Mouse (Mus musculus) forebrain, embryonic 11.5 days (tissue): ENCODE data around the gene Htr6. TPM values are rescaled to one million over a fixed set of nuclear protein-coding genes. Genes with fewer than 3 reads are reported as not detected.

Source experiments
- ATAC-seq: fragments of 200-750 bp; cut with Nextera tagmentation; replicated peaks from 2 replicates; pipeline ENCODE4 v1.8.0; 2017; ENCODE audit warnings: moderate TSS enrichment; ENCODE audit not compliant: low FRiP score
- DNase-seq: peaks from one replicate; pipeline ENCODE4 v3.0.0-alpha.2; 2017; ENCODE audit warnings: low spot score
- H3K27ac ChIP-seq: fragments of 300-500 bp; sonication (generic); 2 replicates; pipeline ENCODE4 v1.5.1; 2014; ENCODE audit warnings: low read depth, low read length
- H3K27me3 ChIP-seq: fragments of 300-500 bp; sonication (generic); 2 replicates; pipeline ENCODE4 v1.6.1; 2014; ENCODE audit warnings: mild to moderate bottlenecking, low read length, mixed read lengths; ENCODE audit not compliant: control insufficient read depth, insufficient read depth
- H3K36me3 ChIP-seq: fragments of 300-500 bp; sonication (generic); 2 replicates; pipeline ENCODE4 v1.6.1; 2014; ENCODE audit warnings: mild to moderate bottlenecking, low read length, moderate library complexity, mixed read lengths; ENCODE audit not compliant: control insufficient read depth, insufficient read depth
- H3K4me1 ChIP-seq: fragments of 300-500 bp; sonication (generic); replicated peaks from 2 replicates; pipeline ENCODE4 v1.6.1; 2014; ENCODE audit warnings: low read length, mixed read lengths; ENCODE audit not compliant: control insufficient read depth, insufficient read depth
- H3K4me2 ChIP-seq: fragments of 300-500 bp; sonication (generic); 2 replicates; pipeline ENCODE4 v1.6.1; 2014; ENCODE audit warnings: low read depth, mild to moderate bottlenecking, low read length, moderate library complexity, mixed read lengths; ENCODE audit not compliant: severe bottlenecking
- H3K4me3 ChIP-seq: fragments of 300-500 bp; sonication (generic); 2 replicates; pipeline ENCODE4 v1.5.1; 2014; ENCODE audit warnings: low read depth, low read length
- H3K9ac ChIP-seq: fragments of 300-500 bp; sonication (generic); 2 replicates; pipeline ENCODE4 v1.6.1; 2014; ENCODE audit warnings: low read length
- H3K9me3 ChIP-seq: fragments of 300-500 bp; sonication (generic); 2 replicates; pipeline ENCODE4 v1.6.1; 2016; ENCODE audit warnings: low read length, mixed read lengths; ENCODE audit not compliant: control insufficient read depth
- WGBS: fragments of 180-500 bp; shearing (Covaris S2); extraction: QIAGEN DNeasy Blood & Tissue Kit; methylation state at CpG from one replicate; pipeline ENCODE4 v1.1.7; 2014; 5-methylcytosine and 5-hydroxymethylcytosine counted together
- polyA plus RNA-seq: library from polyadenylated mRNA; unstranded; fragments of >200 nt; fragmentation: Nextera tagmentation; extraction: Ambion mirVana; gene quantifications from 2 replicates; pipeline ENCODE4 v1.2.1, GENCODE M21; 2014

Htr6 gene
- polyA plus RNA-seq, 1 experiment from 2014 or later = 0.27 TPM

DNA sequence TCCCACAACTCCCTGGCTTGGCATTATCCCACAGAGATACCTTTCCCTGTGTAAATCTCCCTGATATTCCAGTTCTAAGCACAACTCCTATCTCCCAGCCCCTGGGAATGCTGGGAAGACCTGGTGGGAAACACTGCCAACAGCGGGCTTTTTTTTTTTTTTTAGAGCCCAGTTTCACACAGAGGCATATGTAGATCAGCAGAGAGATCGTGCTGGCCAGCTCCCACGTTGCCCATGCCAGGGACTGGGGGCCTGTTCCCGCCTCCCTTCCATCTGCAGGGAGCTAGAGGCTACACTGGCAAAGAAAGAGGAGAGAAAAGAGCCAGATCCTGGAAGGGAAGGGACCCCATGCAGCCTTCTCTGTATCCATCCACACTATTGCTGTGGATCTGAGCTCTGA is 7.1 kb downstream of the Htr6 start:
- ATAC-seq = no peak
- 47% methylated on average over 4 of the region's 4 CpGs for WGBS
- Histone ChIP-seq H3K9ac (no peak overlapping the region), H3K4me1 (no peaks in the 10 kb centered on the region), H3K4me3 (no peak overlapping the region), H3K27ac (no peak overlapping the region), H3K9me3 (no peaks in the 10 kb centered on the region), H3K27me3 (peaks cover 10% of the 10 kb centered on the region), H3K36me3 (no peaks in the 10 kb centered on the region), H3K4me2 (no peak overlapping the region)
- no peak for DNase-seq

- Histone ChIP-seq H3K9me3 (no peaks in the 10 kb centered on the region), H3K4me1 (no peaks in the 10 kb centered on the region), H3K36me3 (no peaks in the 10 kb centered on the region), H3K4me3 (no peak overlapping the region), H3K9ac (no peak overlapping the region), H3K4me2 (no peak overlapping the region), H3K27me3 (0 out of 2 replicates have a peak, but pooled peaks cover 3% of the 10 kb centered on the region), H3K27ac (no peak overlapping the region)
- ATAC-seq = no peak
- DNase-seq = no peak
- 90% methylated on average over 5 of the region's 5 CpGs for WGBS
Measured at GRCm38 (mm10) chr4:139064831-139065230, 10.5 kb downstream of the Htr6 start.

DNA sequence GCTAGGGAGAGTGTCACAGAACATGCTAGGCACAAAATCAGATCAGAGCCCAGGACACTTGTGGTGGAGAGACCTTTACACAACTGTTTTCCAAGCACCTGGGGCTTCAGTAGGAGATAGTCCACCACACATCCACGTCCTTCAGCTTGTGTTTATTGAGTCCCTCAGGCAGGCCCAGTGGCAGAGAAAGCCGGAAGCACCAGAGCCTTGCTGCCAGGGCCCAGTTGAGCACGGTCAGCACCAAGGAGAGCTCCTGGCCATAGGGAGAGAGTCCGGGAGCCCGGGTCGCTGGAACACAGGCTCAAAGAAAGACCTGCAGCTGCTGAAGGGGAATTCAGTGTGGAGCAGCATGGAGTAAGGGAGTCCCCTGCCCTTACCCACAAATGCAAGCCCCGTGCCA is 15.8 kb downstream of the Htr6 start:
- Histone ChIP-seq H3K4me3 (no peak overlapping the region), H3K4me2 (no peak overlapping the region), H3K9ac (no peak overlapping the region), H3K36me3 (no peaks in the 10 kb centered on the region), H3K27ac (no peak overlapping the region), H3K4me1 (no peaks in the 10 kb centered on the region), H3K27me3 (no peaks in the 10 kb centered on the region), H3K9me3 (no peaks in the 10 kb centered on the region)
- ATAC-seq = no peak
- peak; percentile 78 for DNase-seq
- WGBS = 9% methylated on average over 7 of the region's 7 CpGs

DNA sequence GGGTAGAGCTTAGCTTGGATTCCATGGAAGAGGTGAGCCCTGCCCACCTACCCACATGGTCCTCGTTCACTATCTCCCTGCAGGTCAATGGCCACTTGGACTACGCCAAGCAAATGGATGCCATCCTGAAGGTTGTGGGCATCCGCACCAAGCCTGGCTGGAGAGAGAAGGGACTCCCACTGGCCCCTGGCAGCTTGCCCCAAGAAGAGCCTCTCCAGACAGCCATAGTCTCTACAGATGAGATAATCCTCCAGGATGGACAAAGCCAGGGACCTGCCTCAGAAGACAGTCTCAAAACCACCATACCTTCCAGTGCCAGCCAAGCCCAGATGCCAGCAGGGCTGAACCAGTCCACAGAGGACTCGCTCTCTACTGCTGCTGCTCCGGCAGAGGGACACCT is 17.3 kb downstream of the Htr6 start:
- H3K9me3 ChIP-seq = no peaks in the 10 kb centered on the region
- H3K9ac ChIP-seq = no peak overlapping the region
- no peaks in the 10 kb centered on the region for H3K27me3 ChIP-seq
- no peak for DNase-seq
- H3K4me1 ChIP-seq = no peaks in the 10 kb centered on the region
- H3K36me3 ChIP-seq = no peaks in the 10 kb centered on the region
- H3K4me3 ChIP-seq = no peak overlapping the region
- no peak overlapping the region for H3K4me2 ChIP-seq
- ATAC-seq = no peak
- WGBS = 89% methylated on average over 5 of the region's 5 CpGs
- H3K27ac ChIP-seq = no peak overlapping the region

DNA sequence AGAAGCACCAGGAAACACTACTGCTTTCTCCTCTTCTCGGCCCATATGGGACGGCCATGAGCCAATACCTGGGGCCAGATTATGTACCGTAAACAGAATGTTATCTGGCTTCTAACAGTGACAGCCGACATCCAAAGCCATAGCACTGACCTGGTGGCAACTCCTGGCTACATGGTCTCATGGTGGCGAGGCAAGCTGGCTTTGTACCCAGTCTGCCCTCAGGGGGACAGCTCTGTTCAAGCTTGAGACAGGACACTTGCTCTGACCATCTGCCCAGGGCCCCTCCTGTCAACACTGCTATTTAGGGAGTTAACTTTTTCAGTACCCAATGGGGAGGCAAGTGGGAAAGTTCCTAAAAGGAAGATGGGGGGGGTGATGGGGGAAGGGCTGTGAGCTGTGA is 18.1 kb downstream of the Htr6 start:
- no peaks in the 10 kb centered on the region; the same call in 1 of the 2 replicates for H3K27me3 ChIP-seq
- no peak overlapping the region for H3K9ac ChIP-seq
- WGBS = 77% methylated on average over 5 of the region's 5 CpGs
- H3K27ac ChIP-seq = no peak overlapping the region
- DNase-seq (no peak), ATAC-seq (no peak)
- H3K4me2 ChIP-seq = no peak overlapping the region
- H3K4me3 ChIP-seq = no peak overlapping the region
- no peaks in the 10 kb centered on the region for H3K36me3 ChIP-seq
- H3K9me3 ChIP-seq = no peaks in the 10 kb centered on the region
- no peaks in the 10 kb centered on the region for H3K4me1 ChIP-seq

DNA sequence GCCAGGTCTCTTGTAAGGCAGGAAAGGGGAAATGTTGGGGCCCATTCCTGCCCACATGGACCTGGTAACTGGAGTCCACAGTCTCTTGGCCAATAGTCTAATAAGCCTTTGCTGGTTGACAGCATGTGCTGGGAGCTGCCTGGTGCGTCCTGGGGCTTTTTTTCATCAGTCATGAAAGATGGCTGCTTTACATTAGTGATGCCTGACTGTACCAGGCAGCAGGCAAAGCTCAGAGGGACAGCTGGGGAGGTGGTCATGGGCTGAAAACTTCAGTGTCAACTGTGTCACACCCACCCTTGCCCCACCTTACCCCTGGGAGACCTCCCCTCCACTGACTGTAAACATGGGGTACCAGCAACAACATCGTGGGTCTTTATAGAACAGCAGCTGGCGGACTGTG is 19.6 kb downstream of the Htr6 start:
- DNase-seq (no peak), ATAC-seq (no peak)
- WGBS = 84% methylated on average over 3 of the region's 3 CpGs

DNA sequence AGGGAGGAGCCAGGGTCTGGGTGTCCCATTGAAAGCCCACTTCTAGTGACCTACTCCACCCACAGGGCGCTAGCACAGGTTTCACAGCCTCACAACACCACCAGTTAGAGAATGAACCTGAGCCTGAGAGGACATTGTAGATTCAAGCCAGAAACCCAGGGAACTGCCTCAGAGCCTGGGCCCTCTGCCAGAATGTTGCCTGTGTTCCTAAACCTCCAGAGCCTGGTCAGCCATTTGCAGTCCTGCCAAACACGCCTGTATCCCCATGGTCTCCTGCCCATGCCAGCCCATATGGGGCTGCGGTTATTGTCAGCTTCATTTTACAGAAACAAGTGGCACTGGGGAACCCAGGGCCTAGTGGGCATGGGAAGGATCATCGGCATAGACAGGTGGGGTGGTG is 20.0 kb downstream of the Htr6 start:
- Histone ChIP-seq H3K9me3 (no peaks in the 10 kb centered on the region), H3K4me1 (no peaks in the 10 kb centered on the region), H3K36me3 (no peaks in the 10 kb centered on the region), H3K27me3 (no peaks in the 10 kb centered on the region; the same call in 1 of the 2 replicates), H3K4me3 (no peak overlapping the region), H3K27ac (no peak overlapping the region), H3K9ac (no peak overlapping the region), H3K4me2 (no peak overlapping the region)
- WGBS = 86% methylated on average over 4 of the region's 4 CpGs
- DNase-seq = no peak
- no peak for ATAC-seq

More for the DNA sequence above, 19.6 kb downstream of the Htr6 start:
- Histone ChIP-seq H3K36me3 (no peaks in the 10 kb centered on the region), H3K9me3 (no peaks in the 10 kb centered on the region), H3K4me2 (no peak overlapping the region), H3K9ac (no peak overlapping the region), H3K4me3 (no peak overlapping the region), H3K27ac (no peak overlapping the region), H3K4me1 (no peaks in the 10 kb centered on the region), H3K27me3 (no peaks in the 10 kb centered on the region; the same call in 1 of the 2 replicates)

DNA sequence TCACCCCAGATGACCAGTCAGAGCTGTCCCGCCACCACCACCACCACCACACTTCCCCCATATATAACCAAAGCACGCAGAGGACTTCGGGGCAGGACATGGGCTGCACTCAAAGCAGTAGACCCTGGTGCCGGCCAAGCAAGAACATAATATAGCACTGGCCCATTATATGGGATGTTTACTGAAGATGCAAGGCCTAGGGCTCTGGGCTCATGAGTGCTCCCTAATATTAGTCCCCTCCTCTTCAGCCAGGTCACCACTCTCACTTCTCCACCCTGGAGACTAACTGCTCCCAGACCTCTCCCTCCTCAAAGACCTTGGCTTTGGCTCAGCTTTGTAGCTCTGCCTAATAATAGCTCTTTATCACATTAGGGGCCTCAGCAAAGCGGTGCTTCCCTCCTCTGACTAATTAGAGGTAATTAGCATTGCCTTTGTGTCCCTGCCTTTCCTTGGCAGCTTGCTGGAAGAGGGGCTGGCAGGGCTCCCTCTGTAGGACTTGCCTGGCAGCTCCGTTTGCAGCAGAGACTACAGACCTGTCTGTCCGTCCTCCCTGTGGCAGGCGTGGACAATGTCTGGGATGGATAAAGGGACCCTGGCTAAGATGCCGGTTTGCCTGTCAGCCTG is 21.0 kb downstream of the Htr6 start:
- DNase-seq (peak; percentile 72), ATAC-seq (peak; percentile 60)
- H3K4me3 ChIP-seq = no peak overlapping the region
- no peaks in the 10 kb centered on the region for H3K36me3 ChIP-seq
- no peak overlapping the region for H3K9ac ChIP-seq
- H3K27me3 ChIP-seq = no peaks in the 10 kb centered on the region; the same call in 1 of the 2 replicates
- H3K4me2 ChIP-seq = no peak overlapping the region
- no peaks in the 10 kb centered on the region for H3K4me1 ChIP-seq
- H3K27ac ChIP-seq = no peak overlapping the region
- WGBS = 44% methylated on average over 9 of the region's 9 CpGs
- H3K9me3 ChIP-seq = no peaks in the 10 kb centered on the region

- Histone ChIP-seq H3K36me3 (no peaks in the 10 kb centered on the region), H3K27ac (no peak overlapping the region), H3K9ac (no peak overlapping the region), H3K9me3 (no peaks in the 10 kb centered on the region), H3K4me2 (no peak overlapping the region), H3K27me3 (no peaks in the 10 kb centered on the region; the same call in 1 of the 2 replicates), H3K4me1 (no peaks in the 10 kb centered on the region), H3K4me3 (no peak overlapping the region)
- DNase-seq (no peak), ATAC-seq (no peak)
- 58% methylated on average over 5 of the region's 5 CpGs for WGBS
Measured at GRCm38 (mm10) chr4:139053391-139053790, 22.0 kb downstream of the Htr6 start.
